Mouse (Mus musculus) spleen, adult 2 months (tissue): ENCODE data around the gene Tcf7l2. TPM values are rescaled to one million over a fixed set of nuclear protein-coding genes. Genes with fewer than 3 reads are reported as not detected.
A peak's percentile ranks its signal among the peaks of the same experiment; 100 is the strongest.

Experiments
- DNase-seq, 2 experiments: peaks; one replicate each; pipeline versions ENCODE4 v3.0.0 to v3.0.0-alpha.2; 2012 to 2021; ENCODE audit warnings: low spot score in 2 of 2, low read depth in 1 of 2
- H3K27ac ChIP-seq: fragments of 200-500 bp; 2 replicates; pipeline ENCODE4 v1.5.1; 2012; ENCODE audit warnings: low read length, inconsistent platforms; ENCODE audit not compliant: insufficient read depth
- H3K27me3 ChIP-seq: fragments of 200-500 bp; 2 replicates; pipeline ENCODE4 v1.6.1; 2012; ENCODE audit warnings: mild to moderate bottlenecking, moderate library complexity, low read length, inconsistent platforms; ENCODE audit not compliant: control insufficient read depth, insufficient read depth
- H3K36me3 ChIP-seq: fragments of 200-500 bp; 2 replicates; pipeline ENCODE4 v1.6.1; 2012; ENCODE audit warnings: mild to moderate bottlenecking, low read length, inconsistent platforms; ENCODE audit not compliant: control insufficient read depth, insufficient read depth
- H3K4me1 ChIP-seq: fragments of 200-500 bp; 2 replicates; pipeline ENCODE4 v1.6.1; 2011; ENCODE audit warnings: inconsistent platforms; ENCODE audit not compliant: control insufficient read depth, insufficient read depth, insufficient read length
- H3K4me3 ChIP-seq: fragments of 200-500 bp; 2 replicates; pipeline ENCODE4 v1.5.1; 2011; ENCODE audit warnings: mild to moderate bottlenecking, inconsistent platforms; ENCODE audit not compliant: insufficient read depth, insufficient read length; ENCODE audit errors: extremely low read depth
- CTCF ChIP-seq: fragments of 200-500 bp; IDR thresholded peaks from 2 replicates; pipeline ENCODE4 v1.5.1; 2011; ENCODE audit warnings: mild to moderate bottlenecking, inconsistent platforms; ENCODE audit not compliant: insufficient read depth, insufficient read length, insufficient replicate concordance; ENCODE audit errors: extremely low read depth
- POLR2A ChIP-seq: fragments of 200-500 bp; IDR thresholded peaks from 2 replicates; pipeline ENCODE4 v1.6.1; 2011; ENCODE audit warnings: low read depth, low read length, inconsistent platforms
- WGBS: fragments of 180-500 bp; shearing (Covaris S2); methylation state at CpG from one replicate; pipeline ENCODE4 v1.1.7; 2018; 5-methylcytosine and 5-hydroxymethylcytosine counted together
- polyA plus RNA-seq: library from polyadenylated mRNA; depleted of rRNA; stranded (reverse); fragments of >200 nt; gene quantifications from 2 replicates; pipeline ENCODE4 v1.2.3, GENCODE M21; 2012; rRNA removed

The Tcf7l2 gene
- polyA plus RNA-seq: 11.3 and 12.1 TPM in 2 replicates

DNA sequence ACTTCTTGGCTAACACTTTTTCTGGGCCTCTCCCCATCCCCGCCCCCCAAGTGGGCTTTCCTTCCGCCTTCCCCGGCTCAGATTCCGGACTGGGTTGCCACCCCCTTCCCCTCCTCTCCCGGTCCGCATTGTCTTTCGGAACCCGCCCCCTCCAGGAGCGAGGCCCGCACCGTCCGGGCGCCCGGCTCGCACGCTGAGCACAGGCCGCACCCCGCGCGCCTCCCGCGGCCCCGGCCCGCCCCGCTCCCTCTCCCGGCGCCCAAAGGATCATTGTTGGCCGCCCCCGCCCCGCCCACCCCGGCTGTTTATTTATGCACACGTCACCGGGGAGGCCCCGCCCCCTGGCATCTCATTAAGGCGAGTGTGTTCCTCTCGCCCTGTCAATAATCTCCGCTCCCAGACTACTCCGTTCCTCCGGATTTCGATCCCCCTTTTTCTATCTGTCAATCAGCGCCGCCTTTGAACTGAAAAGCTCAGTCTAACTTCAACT is at the start of gene Tcf7l2:
Tcf7l2 (plus strand) TSS at position 382 of the 490 bp plus-strand sequence.
- WGBS: 2% methylated on average over 40 of the region's 42 CpGs
- peaks cover 21% of the 10 kb centered on the region for H3K27me3 ChIP-seq

DNA sequence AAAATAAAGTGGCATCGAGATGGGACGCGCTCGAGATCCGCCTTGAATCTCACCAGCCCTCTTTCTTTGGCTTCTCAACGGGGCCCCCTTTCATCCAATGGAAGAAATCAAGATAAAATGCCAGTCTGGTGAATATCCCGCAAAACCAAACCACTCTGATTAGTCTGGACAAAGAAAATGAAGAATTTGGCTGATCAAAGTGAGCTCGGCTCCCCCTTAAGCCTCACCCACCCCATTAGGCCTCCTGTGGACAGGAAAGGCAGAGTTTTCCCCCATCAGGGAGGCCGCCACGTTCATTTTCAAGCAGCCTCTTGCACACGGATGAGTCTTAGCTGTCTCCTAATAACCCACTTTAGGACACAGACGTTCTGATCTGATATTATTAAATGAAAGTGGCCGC is 47.0 kb upstream of the Tcf7l2 start:
- Histone ChIP-seq H3K36me3 (no peaks in the 10 kb centered on the region), H3K27me3 (no peaks in the 10 kb centered on the region), H3K4me3 (no peak overlapping the region), H3K4me1 (no peaks in the 10 kb centered on the region), H3K27ac (no peak overlapping the region)
- no peak for DNase-seq
- TF ChIP-seq CTCF (no peak), POLR2A (no peak)
- WGBS: 82% methylated on average over 13 of the region's 13 CpGs

More for the DNA sequence above, at the start of gene Tcf7l2:
- peak within 1 kb of the TSS; percentile 73 for H3K27ac ChIP-seq
- TF ChIP-seq CTCF (no peak), POLR2A (no peak)
- H3K4me3 ChIP-seq: peak within 1 kb of the TSS; percentile 64
- H3K4me1 ChIP-seq: peaks cover 10% of the 10 kb centered on the region
- no peaks in the 10 kb centered on the region for H3K36me3 ChIP-seq
- DNase-seq: peak; percentile 55 to 68

DNA sequence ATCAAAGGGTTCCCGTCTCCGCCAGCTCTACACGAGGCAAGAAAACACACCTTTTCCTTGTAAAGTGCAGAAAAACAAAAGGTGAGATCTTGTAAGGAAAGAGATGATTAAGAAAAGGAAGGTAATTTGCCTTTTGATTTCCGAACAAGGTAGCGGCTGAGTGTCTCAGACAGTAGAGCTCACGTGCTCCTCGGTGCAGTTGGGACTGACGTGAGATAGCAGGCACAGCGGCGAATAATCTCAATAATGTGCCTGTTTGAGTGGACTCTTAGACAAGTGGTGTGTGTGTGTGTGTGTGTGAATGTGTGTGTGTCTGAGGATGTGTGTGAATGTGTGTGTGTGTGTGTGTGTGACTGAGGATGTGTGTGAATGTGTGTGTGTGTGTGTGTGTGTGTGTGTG is 46.2 kb upstream of the Tcf7l2 start:
- Histone ChIP-seq H3K36me3 (no peaks in the 10 kb centered on the region), H3K4me1 (no peaks in the 10 kb centered on the region), H3K27ac (no peak overlapping the region), H3K4me3 (no peak overlapping the region), H3K27me3 (no peaks in the 10 kb centered on the region)
- DNase-seq: no peak
- WGBS: 94% methylated on average over 10 of the region's 10 CpGs
- TF ChIP-seq POLR2A (no peak), CTCF (no peak)

DNA sequence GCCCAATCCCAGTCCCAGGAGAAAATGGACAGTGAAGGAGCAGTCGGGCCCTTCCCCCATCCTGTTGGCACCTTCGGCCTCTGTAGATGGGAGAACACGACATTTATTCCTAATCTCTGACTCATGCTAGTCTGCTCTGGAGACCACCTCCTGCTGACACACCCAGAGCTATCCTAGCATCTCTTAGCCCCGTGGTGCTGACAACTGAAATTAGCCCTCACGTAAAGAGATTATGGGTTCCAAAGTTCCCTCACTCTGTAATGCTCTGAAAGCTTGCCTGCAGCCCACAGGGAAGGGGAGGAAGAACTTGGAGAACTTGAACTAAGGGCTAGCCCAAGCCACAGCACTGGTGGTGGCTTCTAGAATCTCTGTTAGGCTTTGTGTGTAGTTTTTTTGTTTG is 42.7 kb upstream of the Tcf7l2 start:
- Histone ChIP-seq H3K27me3 (no peaks in the 10 kb centered on the region), H3K4me3 (no peak overlapping the region), H3K36me3 (no peaks in the 10 kb centered on the region), H3K27ac (no peak overlapping the region), H3K4me1 (no peaks in the 10 kb centered on the region; the same call in 1 of the 2 replicates)
- TF ChIP-seq POLR2A (no peak), CTCF (no peak)
- 86% methylated on average over 5 of the region's 5 CpGs for WGBS
- no peak for DNase-seq

DNA sequence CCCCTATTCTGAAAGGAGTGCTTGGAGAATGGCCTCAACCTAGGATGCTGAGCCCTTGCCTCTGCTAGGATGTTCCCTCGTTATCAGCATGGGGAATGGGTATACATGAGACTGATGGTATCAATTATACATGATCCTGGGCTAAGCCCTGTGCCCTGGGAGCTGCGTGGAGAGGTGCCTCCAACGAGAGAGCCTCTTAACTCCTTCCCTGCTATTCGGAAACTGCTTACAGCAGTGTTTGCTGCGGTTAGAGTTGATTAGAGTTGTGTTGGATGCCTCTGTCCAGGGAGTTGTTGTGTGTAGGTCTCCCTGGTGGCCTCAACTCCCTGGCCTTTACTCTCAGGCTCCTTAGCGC is 41.4 kb upstream of the Tcf7l2 start:
- TF ChIP-seq POLR2A (no peak), CTCF (no peak)
- H3K27ac ChIP-seq: no peak overlapping the region
- no peaks in the 10 kb centered on the region for H3K27me3 ChIP-seq
- H3K4me3 ChIP-seq: no peak overlapping the region
- no peaks in the 10 kb centered on the region for H3K36me3 ChIP-seq
- WGBS: 41% methylated on average over 6 of the region's 6 CpGs
- no peak for DNase-seq
- no peaks in the 10 kb centered on the region; the same call in 1 of the 2 replicates for H3K4me1 ChIP-seq

DNA sequence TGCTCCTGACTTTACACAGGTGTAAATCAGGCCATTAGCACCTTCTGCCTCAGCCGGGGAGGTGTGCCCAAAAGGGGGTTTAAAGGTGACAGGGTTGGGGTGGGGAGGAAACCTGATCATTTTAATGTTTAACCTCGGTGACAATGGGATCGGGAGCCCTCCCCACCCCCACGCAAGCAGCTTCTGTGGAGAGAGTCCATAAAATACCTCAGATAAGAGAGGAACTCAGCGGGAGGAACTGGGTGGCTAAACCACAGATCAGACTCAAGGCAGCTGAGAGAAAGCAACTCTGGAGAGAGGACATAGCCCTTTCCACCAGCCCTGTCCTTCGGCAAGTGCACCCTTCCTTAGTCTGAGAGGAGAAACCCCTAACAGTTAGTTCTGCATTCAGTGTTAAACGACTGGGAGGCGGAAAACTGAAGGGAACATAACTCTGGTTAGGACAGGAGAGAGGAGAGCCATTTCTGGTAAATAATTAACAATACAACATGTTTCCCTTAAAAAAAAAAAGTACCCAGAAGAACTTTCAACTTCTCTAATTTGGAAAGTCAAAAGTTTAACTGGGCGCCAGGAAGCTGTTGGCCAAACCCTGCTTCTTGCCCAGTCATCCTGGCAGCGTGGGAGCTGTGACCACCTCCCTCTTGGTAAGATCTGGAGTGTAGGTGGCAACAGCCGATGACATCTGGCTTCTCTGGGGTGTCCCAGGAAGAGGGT is 40.9 kb upstream of the Tcf7l2 start:
- Histone ChIP-seq H3K27ac (0 out of 2 replicates have a peak overlapping the region, but pooled peaks have one; percentile 3), H3K4me1 (no peaks in the 10 kb centered on the region; the same call in 1 of the 2 replicates), H3K27me3 (no peaks in the 10 kb centered on the region), H3K4me3 (no peak overlapping the region), H3K36me3 (no peaks in the 10 kb centered on the region)
- TF ChIP-seq CTCF: no peak
- TF ChIP-seq POLR2A: no peak
- DNase-seq: no peak
- 14% methylated on average over 11 of the region's 11 CpGs for WGBS

DNA sequence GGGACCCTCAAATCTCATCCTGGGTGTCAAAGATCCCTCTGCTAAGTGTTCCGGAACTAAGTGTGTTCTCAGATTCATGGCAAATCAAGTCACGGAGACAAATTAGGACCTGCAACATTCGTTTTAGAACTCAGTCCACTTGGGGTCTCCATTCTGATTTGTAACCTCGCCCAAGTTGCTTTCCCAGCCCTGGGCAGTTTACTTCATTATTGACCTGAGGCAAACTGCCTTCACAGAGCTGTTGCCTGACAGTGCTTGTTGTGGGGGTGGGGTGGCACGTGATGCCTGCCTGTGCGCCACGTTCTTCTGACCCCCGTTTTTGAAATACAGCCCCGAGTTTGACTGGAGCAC is 40.4 kb upstream of the Tcf7l2 start:
- no peak for TF ChIP-seq POLR2A
- TF ChIP-seq CTCF: no peak
- 0 out of 2 replicates have a peak overlapping the region, but pooled peaks have one; percentile 3 for H3K27ac ChIP-seq
- no peak overlapping the region for H3K4me3 ChIP-seq
- WGBS: 66% methylated on average over 9 of the region's 9 CpGs
- H3K4me1 ChIP-seq: no peaks in the 10 kb centered on the region; the same call in 1 of the 2 replicates
- no peaks in the 10 kb centered on the region for H3K36me3 ChIP-seq
- no peaks in the 10 kb centered on the region for H3K27me3 ChIP-seq
- DNase-seq: no peak
